Mouse (Mus musculus) hindbrain, embryonic 15.5 days (tissue): ENCODE measurements around the gene Vmn1r55. TPM values are rescaled to one million over a fixed set of nuclear protein-coding genes. Genes with fewer than 3 reads are reported as not detected.
"Not testable (repeated sequence)": the region's sequence is repeated elsewhere in the genome, so short reads cannot be mapped to it uniquely, and the experiment has no call there.

Experiments
- ATAC-seq: fragments of 200-750 bp; cut with Nextera tagmentation; 2 replicates; pipeline ENCODE4 v1.8.0; 2017; ENCODE audit warnings: low read depth, moderate number of reproducible peaks, moderate TSS enrichment; ENCODE audit not compliant: low FRiP score
- H3K27ac ChIP-seq: fragments of 300-500 bp; sonication (generic); replicated peaks from 2 replicates; pipeline ENCODE4 v1.5.1; 2015; ENCODE audit warnings: mild to moderate bottlenecking, inconsistent platforms
- H3K27me3 ChIP-seq: fragments of 300-500 bp; sonication (generic); 2 replicates; pipeline ENCODE4 v1.6.1; 2015; ENCODE audit warnings: control low read depth, inconsistent platforms
- H3K36me3 ChIP-seq: fragments of 300-500 bp; sonication (generic); 2 replicates; pipeline ENCODE4 v1.6.1; 2015; ENCODE audit warnings: control low read depth, inconsistent platforms
- H3K4me1 ChIP-seq: fragments of 300-500 bp; sonication (generic); replicated peaks from 2 replicates; pipeline ENCODE4 v1.6.1; 2015; ENCODE audit warnings: control low read depth, inconsistent platforms
- H3K4me2 ChIP-seq: fragments of 300-500 bp; sonication (generic); 2 replicates; pipeline ENCODE4 v1.6.1; 2015; ENCODE audit warnings: moderate library complexity, mild to moderate bottlenecking, inconsistent platforms
- H3K4me3 ChIP-seq: fragments of 300-500 bp; sonication (generic); 2 replicates; pipeline ENCODE4 v1.5.1; 2015; ENCODE audit warnings: mild to moderate bottlenecking, inconsistent platforms
- H3K9ac ChIP-seq: fragments of 300-500 bp; sonication (generic); 2 replicates; pipeline ENCODE4 v1.6.1; 2015; ENCODE audit warnings: inconsistent platforms
- H3K9me3 ChIP-seq: fragments of 300-500 bp; sonication (generic); 2 replicates; pipeline ENCODE4 v1.6.1; 2016; ENCODE audit warnings: control low read depth, inconsistent platforms
- WGBS: fragments of 180-500 bp; shearing (Covaris S2); methylation state at CpG from one replicate; pipeline ENCODE4 v1.1.7; 2015; 5-methylcytosine and 5-hydroxymethylcytosine counted together
- microRNA-seq: library from miRNA; unstranded; fragments of <30 nt; microRNA quantifications from one replicate; pipeline ENCODE4, GENCODE M21; 2016
- polyA plus RNA-seq: library from polyadenylated mRNA; unstranded; fragments of >200 nt; fragmentation: Nextera tagmentation; extraction: Ambion mirVana; gene quantifications from 2 replicates; pipeline ENCODE4 v1.2.1, GENCODE M21; 2015

Vmn1r55 gene
- polyA plus RNA-seq, 1 experiment from 2014 or later = not detected

DNA sequence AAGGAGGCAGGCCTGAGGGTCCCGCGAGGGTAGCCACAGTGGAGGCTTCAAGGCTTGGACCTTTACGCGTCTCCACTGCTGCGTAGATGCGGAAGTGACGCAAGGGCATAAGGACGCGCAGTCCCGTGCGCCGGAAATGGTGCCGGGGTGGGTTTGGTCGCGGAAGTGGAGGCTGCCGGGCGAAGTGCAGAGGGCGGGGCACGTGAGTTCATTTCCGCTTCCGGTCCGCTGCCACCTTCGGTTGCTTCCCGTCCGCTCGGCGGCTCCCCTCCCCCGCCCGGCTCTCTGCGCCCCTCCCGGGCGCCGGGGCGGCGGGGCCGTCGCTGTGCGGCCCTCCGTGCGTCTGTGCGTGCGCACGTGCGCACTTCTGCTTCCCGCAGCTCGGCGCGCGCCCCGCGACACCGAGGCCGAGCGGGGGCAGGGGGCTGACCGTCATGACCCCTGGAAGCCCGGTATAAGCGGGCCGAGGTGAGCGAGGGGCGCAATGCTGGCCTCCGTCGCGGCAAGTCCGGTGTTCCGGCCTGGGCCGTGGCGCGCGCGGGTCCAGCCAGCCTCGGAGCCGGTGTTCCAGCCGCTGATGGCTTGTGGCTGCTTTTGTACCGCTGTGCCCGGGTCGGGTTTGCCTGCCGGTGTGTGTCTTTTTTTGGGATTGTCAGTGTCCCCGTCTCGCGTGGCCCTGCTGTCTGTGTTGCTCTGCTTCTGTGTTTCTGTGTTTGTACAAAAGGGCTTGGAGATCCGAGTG is 69.3 kb downstream of the Vmn1r55 start, which contains the start of gene Epn1:
Gene Epn1 (plus strand): TSS at position 226 of the 742 bp plus-strand sequence.
- Histone ChIP-seq H3K27ac (peak within 1 kb of the TSS; percentile 93), H3K4me1 (peaks cover 36% of the 10 kb centered on the region), H3K27me3 (no peaks in the 10 kb centered on the region), H3K4me2 (peak within 1 kb of the TSS; percentile 86), H3K36me3 (peaks cover 37% of the 10 kb centered on the region), H3K9ac (peak within 1 kb of the TSS; percentile 100), H3K9me3 (no peaks in the 10 kb centered on the region), H3K4me3 (peak within 1 kb of the TSS; percentile 100)
- peak; percentile 97 for ATAC-seq
- WGBS = under 1% methylated on average over 81 of the region's 81 CpGs

GRCm38 (mm10) chr7:5079365-5080009 is 70.0 kb downstream of the Vmn1r55 start:
- peak overlapping the region; percentile 100 for H3K4me3 ChIP-seq
- not testable (repeated sequence) for H3K27me3 ChIP-seq, H3K9me3 ChIP-seq
- peak overlapping the region; percentile 86 for H3K4me2 ChIP-seq
- 0 out of 2 replicates have a peak overlapping the region, but pooled peaks have one; percentile 100 for H3K9ac ChIP-seq
- H3K27ac ChIP-seq = peak overlapping the region; percentile 93
- ATAC-seq = peak; percentile 33; the same call in 1 of the 2 replicates
- H3K4me1 ChIP-seq = peaks cover 31% of the 10 kb centered on the region
- 50% methylated on average over 9 of the region's 13 CpGs for WGBS
- peaks cover 38% of the 10 kb centered on the region for H3K36me3 ChIP-seq

Small RNAs within 50 kb of the gene (microRNA-seq; reads per million reads assigned to microRNA genes)
- not detected for gene Gm26217

Other genes starting within 250 kb of the Vmn1r55 start
- 0.45 and 0.47 TPM in 2 replicates for gene Gm36210, start 243.2 kb downstream of the Vmn1r55 start, polyA plus RNA-seq
- gene Zfp628, start 234.5 kb downstream of the Vmn1r55 start, polyA plus RNA-seq = 3.5 and 4.2 TPM in 2 replicates
- 35.3 and 35.8 TPM in 2 replicates for gene Nat14, start 227.6 kb downstream of the Vmn1r55 start, polyA plus RNA-seq
- gene Ssc5d, start 223.9 kb downstream of the Vmn1r55 start, polyA plus RNA-seq = 1.2 and 1.3 TPM in 2 replicates
- 0.12 and 0.18 TPM in 2 replicates for gene Sbk2, start 185.3 kb downstream of the Vmn1r55 start, polyA plus RNA-seq
- 0.49 and 0.62 TPM in 2 replicates for gene Sbk3, start 178.5 kb downstream of the Vmn1r55 start, polyA plus RNA-seq
- 60.3 and 66.8 TPM in 2 replicates for gene Zfp579, start 153.5 kb downstream of the Vmn1r55 start, polyA plus RNA-seq
- gene Zfp524, start 135.3 kb downstream of the Vmn1r55 start, polyA plus RNA-seq = 8.1 and 9.2 TPM in 2 replicates
- gene Fiz1, start 135.0 kb downstream of the Vmn1r55 start, polyA plus RNA-seq = 41.9 and 44.6 TPM in 2 replicates
- 1.2 TPM in 1 of 2 replicates, not detected in the other for gene Gm44973, start 134.2 kb downstream of the Vmn1r55 start, polyA plus RNA-seq
- gene Zfp865, start 129.3 kb downstream of the Vmn1r55 start, polyA plus RNA-seq = 6.0 and 7.5 TPM in 2 replicates
- 58.8 and 65.2 TPM in 2 replicates for gene Ccdc106, start 129.1 kb downstream of the Vmn1r55 start, polyA plus RNA-seq
- not detected in 2 replicates for gene 4632433K11Rik, start 115.6 kb downstream of the Vmn1r55 start, polyA plus RNA-seq
- gene Zfp784, start 111.2 kb downstream of the Vmn1r55 start, polyA plus RNA-seq = 7.8 and 9.3 TPM in 2 replicates
- gene Zfp580, start 98.1 kb downstream of the Vmn1r55 start, polyA plus RNA-seq = 90.6 and 113 TPM in 2 replicates
- 99.8 and 101 TPM in 2 replicates for gene U2af2, start 87.5 kb downstream of the Vmn1r55 start, polyA plus RNA-seq
- gene Epn1, start 69.4 kb downstream of the Vmn1r55 start, polyA plus RNA-seq = 105 and 118 TPM in 2 replicates
- not detected in 2 replicates for gene Rfpl4, start 32.7 kb downstream of the Vmn1r55 start, polyA plus RNA-seq
- gene Rasl2-9, start 23.7 kb downstream of the Vmn1r55 start, polyA plus RNA-seq = 0.31 and 1.0 TPM in 2 replicates
- gene Vmn1r56, start 47.1 kb upstream of the Vmn1r55 start, polyA plus RNA-seq = not detected in 2 replicates
- not detected in 2 replicates for gene Vmn1r57, start 68.8 kb upstream of the Vmn1r55 start, polyA plus RNA-seq
- gene Gm5065, start 200.9 kb upstream of the Vmn1r55 start, polyA plus RNA-seq = not detected in 2 replicates
- not detected in 2 replicates for gene Nlrp2, start 201.4 kb upstream of the Vmn1r55 start, polyA plus RNA-seq